Mouse (Mus musculus) G1E-ER4 (cell line): ENCODE measurements around the gene Chst12. TPM values are rescaled to one million over a fixed set of nuclear protein-coding genes. Genes with fewer than 3 reads are reported as not detected.

Experiments
- GATA1 ChIP-seq: IDR thresholded peaks from one replicate; pipeline ENCODE4 v1.8.0; 2012; ENCODE audit warnings: low read length, inconsistent platforms
- polyA plus RNA-seq: library from polyadenylated mRNA; stranded (reverse); fragments of >175 nt; gene quantifications from 2 replicates; pipeline ENCODE4 v1.2.3, GENCODE M21; 2012

Chst12 gene
- polyA plus RNA-seq, 1 experiment = not detected

DNA sequence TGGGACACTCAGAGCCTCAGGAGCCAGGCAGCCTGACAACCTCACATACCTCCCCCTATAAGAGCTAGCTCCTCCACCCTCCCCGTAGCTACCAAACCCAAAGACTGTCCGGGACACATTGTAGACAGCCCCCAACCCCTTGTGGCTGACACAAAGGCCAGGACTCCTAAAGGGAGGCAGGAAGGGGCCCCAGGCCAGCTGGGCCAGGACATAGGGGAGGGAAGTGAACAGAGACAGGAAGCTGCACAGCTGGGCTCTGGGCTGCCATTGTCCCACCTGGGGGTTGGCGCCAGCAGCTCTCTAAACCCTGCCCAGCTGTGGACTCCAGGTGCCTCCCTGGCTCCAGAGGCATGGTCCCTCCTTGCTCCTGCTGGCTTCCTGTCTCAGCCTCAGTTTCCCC, 51.5 kb downstream of the Chst12 start:
- TF ChIP-seq GATA1 = no peak

DNA sequence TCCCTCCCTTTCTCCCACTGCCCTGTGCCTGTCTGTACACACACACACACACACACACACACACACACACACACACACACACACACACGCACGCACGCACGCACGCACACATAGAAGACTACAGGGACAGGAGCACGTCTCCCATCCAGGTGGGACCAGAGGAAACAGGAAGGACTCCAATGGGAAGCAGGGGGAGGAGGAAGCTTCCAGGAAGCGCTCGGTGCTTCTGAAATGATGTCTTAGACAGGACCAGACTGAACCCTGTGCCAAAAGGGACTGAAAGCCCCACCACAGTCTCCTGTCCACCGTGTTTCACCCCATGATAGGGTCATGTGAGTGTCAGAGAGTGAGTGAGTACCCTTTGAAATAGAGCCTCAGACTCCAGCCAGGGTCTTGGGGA, 57.3 kb downstream of the Chst12 start:
- TF ChIP-seq GATA1 = no peak

DNA sequence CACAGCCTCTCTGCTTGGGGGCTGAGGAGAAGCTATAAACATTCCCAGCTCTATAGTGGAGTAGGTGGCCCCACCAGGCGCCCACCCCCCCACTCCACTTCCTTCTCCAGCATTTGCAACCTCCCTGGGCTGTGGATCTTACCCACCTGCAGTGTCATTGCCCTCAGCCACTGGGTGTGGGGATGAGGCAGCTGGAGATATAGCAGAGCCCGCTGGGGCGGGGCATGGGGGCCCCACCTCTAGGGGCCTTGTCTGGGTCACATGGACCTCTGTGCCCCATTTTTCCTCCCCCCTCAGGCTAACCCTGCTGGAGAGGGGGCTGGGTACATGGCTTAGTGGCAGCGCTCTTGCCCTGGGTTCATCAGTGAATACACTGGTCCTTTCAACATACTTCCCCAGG, 59.5 kb downstream of the Chst12 start, which contains the start of gene Grifin:
Gene Grifin, minus strand, starts transcription at position 176 of the 400 bp plus-strand sequence.
- TF ChIP-seq GATA1 = no peak

DNA sequence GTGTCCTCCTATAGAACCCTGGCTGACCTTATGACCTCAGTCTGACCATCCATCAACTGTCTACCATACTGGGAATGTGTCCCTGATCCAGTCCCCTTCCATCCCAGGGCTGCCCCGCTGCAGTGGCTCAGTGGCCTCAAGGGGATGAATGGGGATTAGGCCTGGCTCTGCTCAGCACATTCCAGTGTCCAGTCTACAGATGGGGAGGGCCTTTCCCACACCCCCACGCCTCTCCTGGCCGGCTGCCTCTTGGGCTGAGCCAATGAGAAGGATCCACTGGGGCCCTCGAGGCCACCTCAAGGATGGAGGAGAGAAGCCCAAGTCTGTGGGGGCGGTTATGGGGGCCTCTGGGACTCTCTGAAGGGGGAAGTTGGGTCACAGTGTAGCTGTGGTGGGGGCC, 60.1 kb downstream of the Chst12 start:
- no peak for TF ChIP-seq GATA1

DNA sequence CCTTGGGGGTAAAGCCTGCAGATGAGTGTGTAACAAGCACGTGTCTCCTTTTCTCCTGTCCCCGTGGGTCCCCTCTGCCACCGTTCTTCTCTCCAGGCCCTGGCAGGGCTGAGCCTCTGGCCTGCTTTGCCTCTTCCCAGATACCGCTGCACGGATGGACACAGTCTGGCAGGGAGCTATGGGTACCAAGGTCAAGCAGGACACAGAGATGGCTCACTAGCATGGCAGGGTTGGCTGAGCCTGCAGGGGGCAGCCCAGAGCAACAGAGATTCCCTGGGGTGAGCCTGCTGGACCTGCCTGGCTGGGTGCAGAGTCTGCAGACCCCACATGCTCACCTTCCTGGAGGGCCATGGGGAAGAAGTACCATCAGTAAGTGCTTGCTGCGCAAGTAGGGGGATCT, 60.5 kb downstream of the Chst12 start:
- TF ChIP-seq GATA1 = no peak

DNA sequence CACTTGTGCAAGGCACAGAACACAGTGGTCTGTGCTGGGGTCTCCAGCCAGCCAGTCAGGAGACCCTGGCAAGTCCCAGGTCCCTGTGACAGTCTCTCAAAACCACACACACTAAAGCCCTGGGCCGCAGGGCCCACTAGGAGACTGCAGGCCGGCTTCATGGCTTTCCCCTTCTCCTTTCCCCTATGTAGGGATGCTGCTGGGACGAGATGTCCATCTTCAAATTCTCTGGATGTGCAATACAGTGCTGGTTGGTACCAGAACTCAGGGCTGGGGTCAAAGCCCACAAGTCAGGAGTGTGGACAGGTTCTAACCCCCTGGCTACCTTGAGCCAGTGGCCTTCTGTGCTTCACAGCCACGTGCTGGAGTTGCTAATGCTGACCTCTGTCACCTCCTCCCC, 60.9 kb downstream of the Chst12 start:
- no peak for TF ChIP-seq GATA1

DNA sequence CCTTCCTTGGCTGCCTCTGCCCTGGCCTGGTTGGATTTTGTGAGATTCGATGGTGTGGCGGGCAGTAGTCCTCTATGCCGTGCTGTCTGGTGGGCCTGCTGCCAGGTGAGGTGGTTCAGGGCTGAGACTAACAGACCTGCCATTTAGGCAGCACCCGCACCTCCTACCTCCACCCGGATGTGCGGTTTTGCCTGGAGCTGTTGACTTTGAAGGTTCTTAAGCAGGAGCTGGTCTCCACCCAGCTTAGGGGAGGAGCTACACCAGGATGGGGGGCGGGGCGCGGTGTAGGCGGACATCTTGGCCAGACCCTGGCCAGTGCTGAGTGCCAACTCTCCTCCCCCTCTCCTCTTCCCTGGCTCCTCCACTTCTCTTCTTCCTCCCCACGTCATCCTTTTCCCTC, 62.0 kb downstream of the Chst12 start:
- no peak for TF ChIP-seq GATA1

DNA sequence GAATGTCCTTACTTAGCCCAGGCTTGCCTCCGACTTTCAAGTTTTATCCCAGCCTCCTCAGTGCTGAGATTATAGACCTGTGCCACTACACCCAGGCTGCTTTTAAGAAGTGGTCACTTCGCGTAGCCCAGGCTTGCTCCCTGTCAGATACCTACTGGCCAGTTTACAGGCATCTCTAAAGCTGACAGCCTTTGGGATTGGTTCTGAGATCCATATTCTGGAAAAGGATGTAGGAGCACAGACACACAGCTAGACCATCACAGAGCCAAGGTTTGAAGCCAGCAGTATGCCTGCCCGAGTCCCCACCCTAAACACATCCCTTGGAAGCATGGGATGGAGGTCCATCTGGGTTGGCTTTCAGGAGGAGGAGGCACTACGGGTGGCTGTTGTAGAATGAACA, 62.4 kb downstream of the Chst12 start:
- no peak for TF ChIP-seq GATA1

DNA sequence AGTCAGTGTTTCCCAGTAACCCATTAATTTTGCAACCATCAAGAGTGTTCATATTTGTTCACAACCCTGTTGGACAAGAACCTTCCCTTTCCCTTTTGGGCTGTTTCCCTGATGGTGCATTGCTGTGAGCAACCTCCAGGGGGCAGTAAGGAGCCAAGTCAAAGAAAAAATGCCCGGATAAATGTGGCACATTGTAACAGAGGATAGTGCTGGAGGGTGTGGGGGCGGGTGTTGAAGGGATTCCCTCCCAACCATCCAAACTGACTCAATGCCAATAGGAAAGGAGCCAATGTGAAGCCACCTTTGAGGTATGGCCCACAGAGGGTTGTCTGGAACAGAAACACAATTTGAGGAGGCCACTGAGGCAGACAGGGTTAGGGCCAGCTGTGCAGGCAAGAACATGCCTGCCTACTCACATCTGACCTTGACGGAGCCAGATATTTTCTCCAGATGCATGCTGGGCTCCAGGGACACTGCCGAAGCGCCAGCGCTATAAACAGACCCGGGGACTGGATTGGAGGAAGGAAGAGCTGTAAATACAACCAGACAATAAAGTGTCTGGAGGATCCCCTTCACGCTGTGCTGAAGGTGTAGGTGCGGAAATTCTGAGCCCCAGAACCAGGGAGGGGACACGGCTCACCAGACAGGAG, 63.1 kb downstream of the Chst12 start:
- TF ChIP-seq GATA1 = no peak

DNA sequence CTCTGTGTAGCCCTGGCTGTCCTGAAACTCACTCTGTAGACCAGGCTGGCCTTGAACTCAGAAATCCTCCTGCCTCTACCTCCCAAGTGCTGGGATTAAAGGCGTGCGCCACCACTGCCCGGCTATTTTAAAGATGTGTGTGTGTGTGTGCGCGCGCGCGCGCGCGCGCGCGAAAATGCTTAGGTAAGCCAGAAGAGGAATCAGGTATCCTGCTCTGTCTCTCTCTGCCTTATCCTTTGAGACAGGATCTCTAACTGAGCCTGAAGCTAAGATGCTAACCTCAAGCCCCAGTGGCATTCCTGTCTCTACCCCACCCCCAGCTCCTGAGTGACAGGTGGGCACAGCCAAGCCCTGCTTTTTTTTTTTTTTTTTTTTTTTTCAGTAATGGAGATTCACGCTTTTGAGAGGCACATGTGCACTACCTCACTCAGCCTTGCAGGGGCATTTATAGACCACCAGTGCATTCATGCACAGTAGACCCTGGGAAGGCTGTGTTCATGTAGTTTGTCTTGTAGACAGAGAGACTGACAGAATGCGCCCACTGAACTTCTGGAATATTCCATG, 63.8 kb downstream of the Chst12 start:
- no peak for TF ChIP-seq GATA1

DNA sequence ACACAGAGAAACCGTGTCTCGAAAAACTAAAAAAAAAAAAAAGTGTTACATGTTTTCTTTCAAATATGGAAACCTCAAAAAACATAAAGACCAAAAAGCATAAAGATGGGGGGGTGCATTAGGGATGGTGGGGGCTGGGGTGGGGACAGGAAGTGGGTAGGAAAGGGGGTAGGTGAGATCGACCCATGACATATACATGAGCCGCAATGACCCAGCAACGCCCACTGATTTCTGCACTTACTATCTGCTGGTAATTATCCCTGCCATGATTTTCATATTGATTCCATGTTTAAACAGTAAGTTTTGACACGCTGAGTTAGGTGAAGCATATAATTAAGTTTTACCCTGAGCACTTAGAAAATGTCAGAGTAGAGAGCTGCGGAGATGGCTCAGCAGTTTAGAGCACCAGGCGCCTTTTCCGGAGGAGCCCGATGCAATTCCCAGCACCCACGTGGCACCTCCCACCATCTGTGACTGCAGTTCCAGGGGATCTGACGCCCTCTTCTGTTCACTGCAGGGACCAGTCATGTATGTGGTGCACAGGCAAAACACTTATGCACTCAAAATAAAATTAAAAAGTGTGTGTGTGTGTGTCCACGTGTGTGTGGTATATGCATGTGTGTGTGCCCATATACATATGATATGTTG, 65.0 kb downstream of the Chst12 start:
- no peak for TF ChIP-seq GATA1

DNA sequence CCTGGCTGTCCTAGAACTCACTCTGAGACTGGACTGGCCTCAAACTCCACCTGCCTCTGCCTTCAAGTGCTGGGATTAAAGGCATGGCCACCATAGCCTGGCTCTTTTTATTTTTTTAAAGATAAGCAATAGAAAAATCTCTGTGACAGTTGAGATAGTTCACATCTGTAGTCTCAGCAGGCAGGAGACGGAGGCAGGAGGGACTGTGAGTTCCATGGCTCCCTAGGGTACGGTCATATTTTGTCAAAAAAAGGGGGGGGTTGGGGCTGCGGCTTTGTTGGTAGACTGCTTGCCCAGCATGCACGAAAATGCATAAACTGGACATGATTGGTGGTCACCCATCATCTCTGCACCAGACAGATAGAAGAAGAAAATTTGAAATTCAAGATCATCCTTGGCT, 65.9 kb downstream of the Chst12 start:
- TF ChIP-seq GATA1 = no peak

DNA sequence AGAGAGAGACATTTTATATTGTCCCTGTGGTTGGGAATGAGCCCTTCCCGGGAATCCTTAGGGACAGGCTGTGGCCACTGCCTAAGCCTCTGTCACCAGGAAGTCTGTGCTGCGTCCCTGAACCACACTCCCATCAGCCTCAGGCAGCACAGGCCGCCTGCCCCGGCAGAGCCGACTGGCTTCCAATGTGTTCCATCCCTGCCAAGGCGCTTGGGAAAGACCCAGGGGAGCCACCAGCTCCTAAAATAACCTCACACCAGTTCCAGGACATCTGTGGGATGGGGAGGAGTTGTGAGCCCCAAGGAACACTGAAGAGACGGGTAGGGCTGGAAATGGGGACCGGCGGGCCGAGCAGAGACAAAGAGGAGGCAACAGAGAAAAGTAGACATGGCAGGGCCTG, 66.3 kb downstream of the Chst12 start:
- TF ChIP-seq GATA1 = no peak

DNA sequence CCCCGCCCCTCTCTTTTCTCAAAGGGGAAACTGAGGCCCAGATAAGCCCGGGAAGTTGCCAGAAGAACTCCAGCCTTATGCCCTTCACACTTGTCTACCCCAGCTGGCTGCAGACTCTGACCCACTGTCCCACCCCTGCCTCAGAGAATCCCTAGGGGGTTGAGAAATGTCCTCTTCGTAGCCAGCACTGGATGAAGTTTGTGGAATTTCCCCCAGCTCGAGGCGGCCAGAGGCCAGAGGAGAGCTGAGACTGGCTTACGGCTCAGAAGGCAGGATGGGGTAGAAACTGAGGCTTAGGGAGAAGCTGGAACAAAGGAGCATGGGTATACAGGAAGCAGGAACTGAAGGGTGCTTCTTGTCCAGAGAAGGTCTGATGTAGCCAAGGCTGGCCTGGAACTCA, 67.3 kb downstream of the Chst12 start:
- TF ChIP-seq GATA1 = no peak

Other genes starting within 250 kb of the Chst12 start
- 35.6 and 41.2 TPM in 2 replicates for gene Mad1l1, start 184.0 kb upstream of the Chst12 start, polyA plus RNA-seq
- 12.9 and 19.6 TPM in 2 replicates for gene Nudt1, start 183.9 kb upstream of the Chst12 start, polyA plus RNA-seq
- gene Mrm2, start 173.7 kb upstream of the Chst12 start, polyA plus RNA-seq = 13.4 TPM in 2 replicates
- gene Snx8, start 116.3 kb upstream of the Chst12 start, polyA plus RNA-seq = 20.3 and 22.7 TPM in 2 replicates
- 115 and 142 TPM in 2 replicates for gene Eif3b, start 86.2 kb upstream of the Chst12 start, polyA plus RNA-seq
- gene Gm4869, start 59.9 kb upstream of the Chst12 start, polyA plus RNA-seq = not detected in 2 replicates
- gene Grifin, start 59.5 kb downstream of the Chst12 start, polyA plus RNA-seq = 0.14 and 0.22 TPM in 2 replicates
- gene Lfng, start 101.8 kb downstream of the Chst12 start, polyA plus RNA-seq = 1.1 and 1.2 TPM in 2 replicates
- 32.1 and 33.3 TPM in 2 replicates for gene Ttyh3, start 143.5 kb downstream of the Chst12 start, polyA plus RNA-seq
- gene Iqce, start 196.8 kb downstream of the Chst12 start, polyA plus RNA-seq = 5.5 and 8.5 TPM in 2 replicates
- 23.7 and 26.8 TPM in 2 replicates for gene Brat1, start 199.5 kb downstream of the Chst12 start, polyA plus RNA-seq
- gene Amz1, start 218.6 kb downstream of the Chst12 start, polyA plus RNA-seq = 0.26 and 0.40 TPM in 2 replicates